Comparison of ENCODE assay signal across 8 mouse cellular contexts in the genomic region with DNA sequence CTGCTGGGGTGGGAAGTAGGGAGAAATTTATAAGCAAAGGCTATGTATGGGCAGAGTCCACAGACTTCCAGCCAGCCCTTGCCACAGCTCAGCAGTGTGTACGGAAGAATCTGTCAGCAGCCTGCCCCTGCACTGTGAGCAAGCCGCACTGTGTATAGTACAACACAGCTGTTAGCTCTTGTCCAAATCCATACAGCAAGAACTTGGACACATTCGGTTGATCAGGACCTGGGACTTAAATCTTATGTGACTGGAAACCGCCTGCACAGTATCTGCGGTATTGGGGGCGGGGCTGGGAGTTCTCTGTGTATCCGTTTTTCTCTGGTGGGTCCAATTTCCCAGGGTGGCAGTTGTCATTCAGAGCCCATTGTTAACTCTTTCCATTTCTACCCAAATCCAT.
A peak's percentile ranks its signal among the peaks of the same experiment; 100 is the strongest.
DNase-seq lines count a peak whose midpoint lies in the region; ATAC-seq lines count a peak whose summit lies in the region.

No protein-coding gene starts in this region.

- peaks cover 88% of the 10 kb centered on the region for H3K4me1 ChIP-seq in heart, embryonic 13.5 days
- H3K4me1 ChIP-seq in liver, embryonic 15.5 days (replicated peaks), result peaks cover 50% of the 10 kb centered on the region

- no peaks in the 10 kb centered on the region for H3K27me3 ChIP-seq in heart, embryonic 13.5 days (replicated peaks)
- no peaks in the 10 kb centered on the region for H3K27me3 ChIP-seq in liver, embryonic 15.5 days

- WGBS in heart, embryonic 13.5 days, result 19% methylated on average over 7 of the region's 7 CpGs
- WGBS in liver, embryonic 15.5 days (ENCODE audit: insufficient replicate concordance), result 11% methylated on average over 7 of the region's 7 CpGs

- ATAC-seq in heart, embryonic 13.5 days (ENCODE audit: extremely low read depth, insufficient number of reproducible peaks, low FRiP score, low TSS enrichment), result no peak
- ATAC-seq in liver, embryonic 15.5 days (ENCODE audit: insufficient read depth), result no peak

- DNase-seq in heart, adult 8-10 months (ENCODE audit: low spot score), result no peak
- peak; percentile 55 for DNase-seq in NIH3T3 (ENCODE audit: low read depth)
- peak; percentile 45 for DNase-seq in heart, postnatal 4 days
- peak; percentile 44 for DNase-seq in thymus, postnatal 25 days
- DNase-seq in layer of hippocampus, postnatal 25 days (ENCODE audit: extremely low spot score in 1 of 2, low spot score in 1 of 2), result no peak
- DNase-seq in ovary, postnatal 36 days (ENCODE audit: low spot score), result no peak

- peak overlapping the region; percentile 50; the same call in 1 of the 2 replicates for H3K9ac ChIP-seq in heart, embryonic 13.5 days
- H3K9ac ChIP-seq in liver, embryonic 15.5 days, result no peak overlapping the region

- H3K27ac ChIP-seq in heart, embryonic 13.5 days (replicated peaks), result peak overlapping the region; percentile 87
- peak overlapping the region; percentile 57; the same call in 1 of the 2 replicates for H3K27ac ChIP-seq in liver, embryonic 15.5 days (replicated peaks)

- H3K4me3 ChIP-seq in heart, embryonic 13.5 days, result no peak overlapping the region
- H3K4me3 ChIP-seq in liver, embryonic 15.5 days (replicated peaks), result no peak overlapping the region

- H3K4me2 ChIP-seq in heart, embryonic 13.5 days, result no peak overlapping the region
- H3K4me2 ChIP-seq in liver, embryonic 15.5 days, result no peak overlapping the region

- no peaks in the 10 kb centered on the region for H3K9me3 ChIP-seq in heart, embryonic 13.5 days
- H3K9me3 ChIP-seq in liver, embryonic 15.5 days (replicated peaks), result no peaks in the 10 kb centered on the region

- H3K36me3 ChIP-seq in heart, embryonic 13.5 days, result no peaks in the 10 kb centered on the region
- no peaks in the 10 kb centered on the region for H3K36me3 ChIP-seq in liver, embryonic 15.5 days (replicated peaks)

Comparison
In these comparisons a context has a peak if more than half of its experiments do, and no peak if none do; other contexts are left out.
1. DNase-seq: peak in NIH3T3 (single experiment), heart, postnatal 4 days (single experiment) and thymus, postnatal 25 days (single experiment); none in heart, adult 8-10 months (single experiment), layer of hippocampus, postnatal 25 days (0 of 2) and ovary, postnatal 36 days (single experiment).